Mouse (Mus musculus) urinary bladder, postnatal 36 days (tissue): ENCODE results near the gene Irak2.

Source experiments
- DNase-seq, 2 experiments: peaks; one replicate each; pipeline ENCODE4 v3.0.0; 2022; ENCODE audit warnings: low spot score in 2 of 2, mixed read lengths in 1 of 2

Gene Irak2

DNA sequence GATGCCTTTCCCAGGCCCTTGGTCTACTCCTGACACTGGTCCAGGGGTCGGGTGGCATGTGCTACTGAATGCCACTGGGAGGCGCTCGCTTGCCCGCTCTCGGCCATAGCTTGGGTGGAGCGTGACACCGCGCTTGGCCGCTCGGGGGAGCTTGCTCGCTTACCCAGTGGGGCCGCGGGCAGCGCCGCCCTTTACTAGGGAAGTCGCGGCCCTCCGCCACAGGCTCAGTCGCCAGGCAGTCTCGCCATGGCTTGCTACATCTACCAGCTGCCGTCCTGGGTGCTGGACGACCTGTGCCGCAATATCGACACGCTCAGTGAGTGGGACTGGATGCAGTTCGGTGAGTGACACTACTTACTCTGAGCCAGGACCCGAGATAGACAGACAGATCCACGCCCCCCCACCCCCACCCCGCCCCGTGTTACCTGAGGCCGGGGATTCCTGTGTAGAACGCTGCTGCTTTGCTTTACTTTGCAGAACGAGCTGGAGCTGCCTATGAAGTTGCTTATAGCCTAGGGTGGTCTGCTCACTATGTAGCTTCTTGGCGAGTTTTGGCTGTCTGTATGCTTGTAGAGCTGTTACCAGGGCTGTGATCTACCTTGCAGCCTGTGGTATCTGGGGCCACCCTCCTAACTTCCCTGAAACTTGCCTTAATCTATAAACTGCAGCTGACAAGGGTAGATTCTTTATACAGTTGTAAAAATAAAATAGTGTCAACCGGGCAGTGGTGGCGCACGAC, at the start of gene Irak2:
TSS of gene Irak2 (plus strand) at position 166 of the 739 bp plus-strand sequence.
- DNase-seq, result peak; percentile 93 to 96

DNA sequence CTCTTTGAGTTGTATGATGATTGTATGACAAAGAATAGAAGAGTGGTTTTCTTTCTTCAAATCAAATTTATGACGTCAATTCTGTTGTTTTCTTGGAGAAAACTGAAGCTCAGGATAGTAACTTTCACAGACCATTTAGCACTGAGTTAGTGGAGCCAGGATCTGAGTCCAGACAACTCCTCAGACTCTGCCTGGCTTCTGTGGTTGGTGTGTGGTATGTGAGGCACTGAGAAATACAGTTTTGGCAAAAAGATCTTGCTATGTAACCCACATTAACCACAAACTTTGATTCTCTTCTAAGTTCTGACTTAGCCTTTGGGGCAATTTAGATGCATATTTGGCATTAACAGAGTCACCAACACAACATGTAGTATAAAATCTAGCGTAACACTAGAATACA, 45.6 kb upstream of the Irak2 start:
- no peak for DNase-seq

DNA sequence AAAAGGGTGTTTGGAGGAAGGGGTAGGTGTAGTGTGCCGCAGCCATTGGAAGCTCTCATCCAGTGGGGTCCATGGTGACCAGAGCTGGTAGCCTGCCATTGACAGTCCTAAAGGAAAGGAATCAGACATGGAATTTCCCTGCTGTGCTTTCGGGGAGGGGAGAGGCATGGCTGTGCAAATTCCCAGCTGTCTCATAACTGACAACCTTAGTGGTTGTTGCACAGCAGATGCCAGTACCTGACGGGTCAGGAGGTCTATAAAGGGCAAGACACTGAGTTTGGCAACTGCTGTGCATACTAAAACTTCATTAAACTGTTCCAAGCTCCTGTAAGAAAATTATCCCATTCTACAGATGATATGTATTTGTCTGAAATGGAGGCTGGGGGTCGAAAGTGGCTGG, 40.3 kb upstream of the Irak2 start:
- no peak for DNase-seq

- DNase-seq, result no peak
Observed at GRCm38 (mm10) chr6:113599833-113600232, 38.4 kb upstream of the Irak2 start.

DNA sequence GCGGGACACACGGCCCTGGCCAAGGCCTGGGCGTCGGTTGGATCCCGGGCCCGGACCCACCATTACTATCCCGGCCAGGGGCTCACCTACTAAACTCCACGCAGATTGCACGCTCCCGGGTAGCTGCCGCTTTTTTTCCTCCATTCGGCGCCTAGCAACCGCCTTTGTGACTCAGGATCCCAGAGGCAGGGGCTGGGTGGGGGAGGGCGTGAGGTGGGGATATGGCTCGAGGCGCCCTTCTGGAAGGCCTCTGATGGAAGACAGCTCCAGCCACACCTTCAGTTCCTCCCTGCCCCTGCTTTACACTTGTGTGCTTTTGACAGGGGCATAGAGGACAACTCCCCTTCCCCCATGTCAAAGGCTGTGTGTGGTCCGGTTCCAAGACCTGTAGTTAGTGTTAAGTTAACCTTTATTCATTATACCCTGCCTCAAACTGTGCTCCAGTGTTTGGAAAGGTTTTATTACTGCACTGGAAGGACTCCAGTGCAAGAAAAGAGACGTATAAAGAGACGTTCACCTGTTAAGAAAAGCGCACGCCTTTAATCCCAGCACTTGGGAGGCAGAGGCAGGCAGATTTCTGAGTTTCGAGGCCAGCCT, 37.6 kb upstream of the Irak2 start, which contains the start of gene Fancd2os:
TSS of gene Fancd2os (minus strand) at position 173 of the 597 bp plus-strand sequence.
- no peak for DNase-seq

- DNase-seq, result no peak
Observed at GRCm38 (mm10) chr6:113602821-113603220, 35.4 kb upstream of the Irak2 start.

- DNase-seq, result no peak
Observed at GRCm38 (mm10) chr6:113603993-113604392, 34.3 kb upstream of the Irak2 start.

- peak; percentile 77 to 85 for DNase-seq
Observed at GRCm38 (mm10) chr6:113604432-113605223, 33.6 kb upstream of the Irak2 start, which contains the start of gene Brk1. Brk1 (plus strand) TSS chr6:113604772.

- peak in 1 of 2 experiments; percentile 46 for DNase-seq
Observed at GRCm38 (mm10) chr6:113605224-113605545, 33.1 kb upstream of the Irak2 start.

DNA sequence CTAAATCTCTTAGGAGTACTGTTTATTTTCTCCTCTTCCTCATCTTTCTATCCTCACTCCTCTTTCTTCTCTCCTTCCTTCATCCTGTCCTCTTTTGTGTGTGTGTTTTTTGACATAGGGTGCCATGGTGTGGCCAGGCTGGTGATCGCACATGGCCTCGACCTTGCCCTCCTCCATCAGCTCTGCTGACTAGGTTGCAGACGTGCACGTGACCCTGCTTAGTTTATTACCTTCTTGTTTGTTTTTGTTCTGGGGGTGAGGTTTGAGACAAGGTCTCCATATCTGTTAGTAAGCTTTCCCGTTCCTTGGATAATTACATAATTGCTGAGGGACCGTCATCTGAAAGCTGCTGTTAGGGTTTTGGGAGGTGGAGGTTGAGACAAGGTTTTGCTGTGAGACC, 29.4 kb upstream of the Irak2 start:
- no peak for DNase-seq

- no peak for DNase-seq
Observed at GRCm38 (mm10) chr6:113609293-113609692, 29.0 kb upstream of the Irak2 start.

GRCm38 (mm10) chr6:113612258-113612969, 25.9 kb upstream of the Irak2 start:
- no peak for DNase-seq

DNA sequence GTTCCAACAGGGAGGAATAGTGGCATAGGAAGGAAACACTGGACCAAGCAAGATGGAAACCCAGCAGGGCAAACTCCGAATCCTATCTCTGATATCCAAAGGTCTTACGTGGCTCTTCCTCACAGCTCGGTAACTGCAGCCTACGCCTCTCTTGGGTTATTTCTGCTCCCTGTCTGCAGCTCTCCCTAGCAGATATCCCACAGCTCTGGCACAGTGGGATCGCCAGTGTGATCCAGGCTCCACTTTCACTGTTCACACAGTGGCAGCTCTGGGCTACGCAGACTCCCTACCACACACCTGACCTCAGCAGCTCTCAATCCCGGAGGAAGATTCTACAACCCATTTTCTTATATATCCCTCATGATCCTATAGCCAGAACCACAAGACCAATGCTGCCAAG, 24.1 kb upstream of the Irak2 start:
- no peak for DNase-seq

GRCm38 (mm10) chr6:113614997-113615396, 23.3 kb upstream of the Irak2 start:
- no peak for DNase-seq

- no peak for DNase-seq
Observed at GRCm38 (mm10) chr6:113615489-113615888, 22.8 kb upstream of the Irak2 start.

GRCm38 (mm10) chr6:113623386-113623785, 14.9 kb upstream of the Irak2 start:
- DNase-seq, result no peak

- peak; percentile 82 to 90 for DNase-seq
Observed at GRCm38 (mm10) chr6:113623941-113624751, 14.1 kb upstream of the Irak2 start, which contains the start of gene Vhl. Vhl (plus strand) TSS chr6:113623959.

DNA sequence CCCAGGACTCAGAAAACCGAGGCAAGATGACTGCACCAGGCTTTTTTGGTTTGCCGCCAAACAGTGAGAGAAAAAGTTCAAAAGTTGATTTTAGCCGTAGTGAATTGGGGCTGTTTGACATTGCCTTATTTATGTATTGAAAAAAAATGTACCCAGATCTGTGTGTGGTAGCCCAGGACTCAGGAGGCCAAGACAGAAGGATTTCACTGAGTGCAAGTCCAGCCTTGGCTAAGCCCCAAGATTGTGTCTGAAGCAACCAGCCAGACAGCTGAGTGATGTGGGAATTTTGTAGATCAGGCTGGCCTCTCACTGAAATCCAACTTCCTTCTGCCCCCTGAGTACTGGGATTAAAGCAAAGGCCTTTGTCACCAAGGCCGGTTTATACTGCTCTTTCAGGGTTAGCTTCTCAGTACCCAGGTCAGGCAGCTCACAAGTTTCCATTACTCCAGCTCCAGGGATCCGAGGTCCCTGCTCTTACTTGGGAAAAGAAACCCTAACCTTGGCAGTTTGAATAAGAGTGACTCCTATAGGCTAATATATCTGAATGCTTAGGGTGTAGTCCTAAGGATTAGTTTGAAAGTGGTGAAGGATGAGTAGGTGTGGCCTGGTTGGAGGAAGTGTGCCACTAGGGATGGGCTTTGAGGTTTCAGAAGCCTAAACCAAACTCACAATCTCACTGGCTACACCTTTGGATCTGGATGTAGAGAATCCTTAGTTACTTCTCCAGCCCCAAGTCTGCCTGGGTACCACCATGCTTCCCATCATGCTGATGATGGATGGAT, 13.1 kb upstream of the Irak2 start:
- DNase-seq, result no peak

DNA sequence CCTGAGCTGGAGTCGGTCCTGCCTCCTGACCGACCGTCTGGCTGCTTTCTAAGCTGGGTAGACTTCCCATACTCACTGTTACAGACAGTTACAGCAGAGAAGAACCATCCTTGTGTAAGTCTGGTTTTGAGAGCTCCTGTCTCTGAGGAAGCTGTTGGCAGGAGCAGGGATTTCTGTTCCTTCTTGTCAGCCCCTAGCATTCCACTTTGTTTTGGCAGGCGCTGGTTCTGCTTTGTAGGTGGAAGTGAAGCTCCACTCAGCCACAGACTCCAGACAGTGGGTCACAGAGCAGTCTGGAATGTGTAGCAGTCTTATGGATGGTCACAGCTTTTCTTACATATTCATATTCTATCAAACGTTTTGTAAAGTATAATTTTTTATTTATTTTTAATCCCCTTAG, 7.9 kb upstream of the Irak2 start:
- DNase-seq, result no peak

GRCm38 (mm10) chr6:113632863-113633262, 5.4 kb upstream of the Irak2 start:
- DNase-seq, result no peak
